10 mouse cellular contexts compared by ENCODE assay signal in the genomic region with DNA sequence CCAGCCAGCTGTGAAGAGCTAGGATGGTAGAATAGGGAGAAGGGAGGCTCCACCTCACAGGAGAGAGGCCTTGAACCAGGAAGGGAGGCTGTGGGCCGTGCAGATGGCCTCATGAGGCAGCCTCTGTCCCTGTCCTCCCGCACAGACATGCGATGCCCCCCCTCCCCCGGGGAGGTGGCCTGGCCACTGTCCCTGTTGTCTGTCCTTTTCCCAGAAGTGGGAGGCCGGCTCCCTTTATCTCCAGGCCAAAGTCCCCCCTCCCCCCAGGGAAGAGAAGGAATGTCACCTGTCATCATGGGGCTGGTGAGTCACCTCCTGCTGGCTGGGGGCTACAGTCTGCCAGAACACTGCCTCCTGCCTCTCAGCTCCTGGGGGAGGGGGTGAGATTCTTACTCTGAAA.
DNase-seq lines count a peak whose midpoint lies in the region; ATAC-seq and TF ChIP-seq lines count a peak whose summit lies in the region.
"Had no signal": no experiment of that assay in that cellular context is flagged by ENCODE, and none has a peak within 500 bp of the region (broad histone marks: within the 10 kb centered on the region; RNA-seq: fewer than 3 reads in every experiment).

No protein-coding gene starts in this region.

- no peaks in the 10 kb centered on the region for H3K9me3 ChIP-seq in heart, embryonic 13.5 days
- H3K9me3 ChIP-seq in liver, postnatal 0 days (ENCODE audit: low read length) = no peaks in the 10 kb centered on the region
- H3K9me3 ChIP-seq: neural tube, embryonic 13.5 days had no signal

- DNase-seq in lung, postnatal 10 days = peak; percentile 55
- DNase-seq in lung, postnatal 36 days = no peak
- peak; percentile 88 for DNase-seq in adrenal gland, postnatal 14 days
- peak; percentile 85 for DNase-seq in liver, postnatal 0 days
- no peak for DNase-seq in thymus, postnatal 25 days
- DNase-seq in layer of hippocampus, adult 9-10 months (ENCODE audit: low spot score) = no peak

- peak; percentile 63; the same call in 1 of the 2 replicates for ATAC-seq in heart, embryonic 13.5 days (ENCODE audit: extremely low read depth, insufficient number of reproducible peaks, low FRiP score, low TSS enrichment)
- ATAC-seq in liver, postnatal 0 days = peak; percentile 85
- no peak for ATAC-seq in erythroblast, adult 5-6 weeks (replicated peaks; ENCODE audit: low FRiP score, poor library complexity, severe bottlenecking)

- peaks cover 64% of the 10 kb centered on the region for H3K4me1 ChIP-seq in heart, embryonic 13.5 days
- peaks cover 15% of the 10 kb centered on the region for H3K4me1 ChIP-seq in liver, postnatal 0 days (ENCODE audit: insufficient read depth)

- peak overlapping the region; percentile 61; the same call in 1 of the 2 replicates for H3K9ac ChIP-seq in heart, embryonic 13.5 days
- no peak overlapping the region for H3K9ac ChIP-seq in liver, postnatal 0 days (replicated peaks)
- H3K9ac ChIP-seq: neural tube, embryonic 13.5 days had no signal

- WGBS in heart, embryonic 13.5 days = 7% methylated on average over 5 of the region's 5 CpGs
- 42% methylated on average over 2 of the region's 5 CpGs for WGBS in liver, postnatal 0 days (ENCODE audit: insufficient replicate concordance)

- H3K27ac ChIP-seq in heart, embryonic 13.5 days (replicated peaks) = peak overlapping the region; percentile 78
- peak overlapping the region; percentile 80 for H3K27ac ChIP-seq in liver, postnatal 0 days (ENCODE audit: low read depth)
- H3K27ac ChIP-seq: neural tube, embryonic 13.5 days had no signal

- no peaks in the 10 kb centered on the region for H3K27me3 ChIP-seq in heart, embryonic 13.5 days (replicated peaks)
- H3K27me3 ChIP-seq in liver, postnatal 0 days (ENCODE audit: insufficient read depth, low read length) = no peaks in the 10 kb centered on the region

- H3K4me3 ChIP-seq in heart, embryonic 13.5 days = no peak overlapping the region
- H3K4me3 ChIP-seq in liver, postnatal 0 days (ENCODE audit: low read depth, low read length) = no peak overlapping the region
- H3K4me3 ChIP-seq: erythroblast, embryonic 14.5 days; neural tube, embryonic 13.5 days had no signal

- TF ChIP-seq CTCF in liver, postnatal 0 days (IDR thresholded peaks at IDR 0.05; ENCODE audit: low read depth) = no peak

- no peak overlapping the region for H3K4me2 ChIP-seq in heart, embryonic 13.5 days
- no peak overlapping the region for H3K4me2 ChIP-seq in liver, postnatal 0 days (ENCODE audit: low read depth, low read length)
- H3K4me2 ChIP-seq: neural tube, embryonic 13.5 days had no signal

- TF ChIP-seq EP300 in liver, postnatal 0 days (IDR thresholded peaks at IDR 0.05; ENCODE audit: low read depth) = peak; percentile 94

- no peaks in the 10 kb centered on the region for H3K36me3 ChIP-seq in heart, embryonic 13.5 days
- H3K36me3 ChIP-seq in liver, postnatal 0 days (replicated peaks; ENCODE audit: insufficient read depth, low read length) = no peaks in the 10 kb centered on the region
- H3K36me3 ChIP-seq: neural tube, embryonic 13.5 days had no signal

Comparison
In these comparisons a context has a peak if more than half of its experiments do, and no peak if none do; other contexts are left out.
1. DNase-seq: peak in lung, postnatal 10 days (single experiment), adrenal gland, postnatal 14 days (single experiment) and liver, postnatal 0 days (single experiment); none in lung, postnatal 36 days (single experiment), thymus, postnatal 25 days (single experiment) and layer of hippocampus, adult 9-10 months (single experiment).